Mouse (Mus musculus) 3134 (cell line): Measurements from ENCODE around the gene Cftr.

ENCODE experiments used
- DNase-seq: peaks from one replicate; pipeline ENCODE4 v3.0.0-alpha.2; 2011; ENCODE audit warnings: low spot score; ENCODE audit not compliant: insufficient read length; ENCODE audit errors: extremely low read depth

The Cftr gene

GRCm38 (mm10) chr6:18170311-18170922 lies at the start of gene Cftr:
TSS of gene Cftr (plus strand) at chr6:18170687.
- DNase-seq: no peak

GRCm38 (mm10) chr6:18127206-18127983 lies 43.1 kb upstream of the Cftr start:
- DNase-seq: no peak

- no peak for DNase-seq
Measured at GRCm38 (mm10) chr6:18128059-18128458, 42.4 kb upstream of the Cftr start.

- no peak for DNase-seq
Measured at GRCm38 (mm10) chr6:18135246-18135645, 35.2 kb upstream of the Cftr start.

GRCm38 (mm10) chr6:18153031-18153430 lies 17.5 kb upstream of the Cftr start:
- no peak for DNase-seq

GRCm38 (mm10) chr6:18169618-18170017 lies 869 bp upstream of the Cftr start:
- DNase-seq: no peak

- DNase-seq: no peak
Measured at GRCm38 (mm10) chr6:18171614-18172013, 1.1 kb downstream of the Cftr start.

GRCm38 (mm10) chr6:18177509-18177908 lies 7.0 kb downstream of the Cftr start:
- no peak for DNase-seq

- no peak for DNase-seq
Measured at GRCm38 (mm10) chr6:18180665-18181064, 10.2 kb downstream of the Cftr start.

GRCm38 (mm10) chr6:18182903-18183302 lies 12.4 kb downstream of the Cftr start:
- no peak for DNase-seq

- DNase-seq: no peak
Measured at GRCm38 (mm10) chr6:18220691-18221090, 50.2 kb downstream of the Cftr start.

- DNase-seq: no peak
Measured at GRCm38 (mm10) chr6:18223206-18223605, 52.7 kb downstream of the Cftr start.

GRCm38 (mm10) chr6:18225157-18225556 lies 54.7 kb downstream of the Cftr start:
- DNase-seq: no peak

- DNase-seq: no peak
Measured at GRCm38 (mm10) chr6:18246495-18246894, 76.0 kb downstream of the Cftr start.

- DNase-seq: no peak
Measured at GRCm38 (mm10) chr6:18247891-18248463, 77.5 kb downstream of the Cftr start.

- no peak for DNase-seq
Measured at GRCm38 (mm10) chr6:18248464-18248863, 78.0 kb downstream of the Cftr start.

GRCm38 (mm10) chr6:18254586-18254985 lies 84.1 kb downstream of the Cftr start:
- DNase-seq: no peak

GRCm38 (mm10) chr6:18270983-18271382 lies 100.5 kb downstream of the Cftr start:
- peak; percentile 1 for DNase-seq

- no peak for DNase-seq
Measured at GRCm38 (mm10) chr6:18300781-18301180, 130.3 kb downstream of the Cftr start.

- DNase-seq: no peak
Measured at GRCm38 (mm10) chr6:18302105-18302504, 131.6 kb downstream of the Cftr start.

- DNase-seq: no peak
Measured at GRCm38 (mm10) chr6:18303228-18303627, 132.7 kb downstream of the Cftr start.

GRCm38 (mm10) chr6:18305130-18305529 lies 134.6 kb downstream of the Cftr start:
- no peak for DNase-seq
